In the genomic region with DNA sequence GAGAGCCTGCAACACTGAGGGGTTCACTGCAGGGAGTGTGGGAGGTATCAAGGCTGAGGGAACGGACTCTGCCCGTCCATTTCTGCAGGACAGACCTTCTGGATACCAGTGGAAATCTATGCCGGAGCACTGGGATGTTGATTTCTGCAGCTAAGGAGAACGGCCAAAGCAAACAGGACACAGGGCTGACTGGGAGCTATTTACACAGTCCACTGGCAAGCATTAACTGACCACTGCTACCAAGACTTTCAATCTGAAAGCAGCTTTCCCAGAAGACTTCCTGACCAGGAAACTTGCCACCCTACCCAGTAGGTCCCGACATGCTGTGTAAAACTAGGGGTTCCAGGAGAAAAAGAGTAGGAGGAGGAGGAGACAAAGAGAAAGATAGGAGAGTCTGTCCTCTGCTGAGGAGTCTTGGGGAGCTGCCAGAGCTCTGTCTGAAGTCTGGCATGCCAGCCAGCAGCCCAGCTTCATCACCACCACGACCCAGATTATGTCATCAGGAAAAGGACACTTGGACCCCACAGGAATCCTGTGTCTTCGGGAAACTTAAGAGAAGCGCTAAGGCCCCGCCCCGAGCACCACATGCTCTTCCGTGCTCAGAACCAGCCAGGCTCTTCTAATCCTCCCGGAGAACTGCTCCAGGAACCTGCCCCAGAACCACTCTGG, we compare ENCODE assay signal across 11 mouse cellular contexts. TPM values are rescaled to one million over a fixed set of nuclear protein-coding genes. Genes with fewer than 3 reads are reported as not detected.
DNase-seq lines count a peak whose midpoint lies in the region; ATAC-seq lines count a peak whose summit lies in the region.
"Had no signal": no experiment of that assay in that cellular context is flagged by ENCODE, and none has a peak within 500 bp of the region (broad histone marks: within the 10 kb centered on the region; RNA-seq: fewer than 3 reads in every experiment).

No protein-coding gene starts in this region.

- no peak for DNase-seq in hindbrain, embryonic 14.5 days (ENCODE audit: low spot score)
- no peak for DNase-seq in hindbrain, embryonic 10.5 days (ENCODE audit: low spot score)
- peak; percentile 32 for DNase-seq in MN1 (ENCODE audit: low spot score)
- DNase-seq in adrenal gland, postnatal 14 days: peak; percentile 64
- peak; percentile 78 for DNase-seq in kidney, postnatal 14 days
- DNase-seq in retina, postnatal 1 day: no peak
- no peak for DNase-seq in retina, embryonic 14.5 days (ENCODE audit: low spot score)
- DNase-seq in layer of hippocampus, postnatal 14 days (ENCODE audit: low spot score in 2 of 2): no peak
- DNase-seq: thymus, adult 18-20 months had no signal

- no peak overlapping the region for H3K4me3 ChIP-seq in hindbrain, embryonic 14.5 days (replicated peaks; ENCODE audit: low read length)
- no peak overlapping the region for H3K4me3 ChIP-seq in hindbrain, embryonic 10.5 days
- H3K4me3 ChIP-seq: limb, embryonic 15.5 days; neural tube, embryonic 13.5 days had no signal

- H3K36me3 ChIP-seq in hindbrain, embryonic 14.5 days (replicated peaks; ENCODE audit: control insufficient read depth, insufficient read depth): no peaks in the 10 kb centered on the region
- H3K36me3 ChIP-seq in hindbrain, embryonic 10.5 days: no peaks in the 10 kb centered on the region
- H3K36me3 ChIP-seq: limb, embryonic 15.5 days; neural tube, embryonic 13.5 days had no signal

- H3K9ac ChIP-seq in hindbrain, embryonic 14.5 days: no peak overlapping the region
- H3K9ac ChIP-seq: limb, embryonic 15.5 days; neural tube, embryonic 13.5 days had no signal

- no peak overlapping the region for H3K4me2 ChIP-seq in hindbrain, embryonic 14.5 days (replicated peaks)
- H3K4me2 ChIP-seq: limb, embryonic 15.5 days; neural tube, embryonic 13.5 days had no signal

- ATAC-seq in hindbrain, embryonic 14.5 days (ENCODE audit: low FRiP score): no peak

- no peaks in the 10 kb centered on the region for H3K9me3 ChIP-seq in hindbrain, embryonic 14.5 days (ENCODE audit: control insufficient read depth, low read length)
- no peaks in the 10 kb centered on the region for H3K9me3 ChIP-seq in hindbrain, embryonic 10.5 days
- H3K9me3 ChIP-seq: limb, embryonic 15.5 days; neural tube, embryonic 13.5 days had no signal

- H3K4me1 ChIP-seq in hindbrain, embryonic 14.5 days (replicated peaks; ENCODE audit: control insufficient read depth, insufficient read depth, low read length): no peaks in the 10 kb centered on the region
- H3K4me1 ChIP-seq in hindbrain, embryonic 10.5 days (replicated peaks): no peaks in the 10 kb centered on the region
- H3K4me1 ChIP-seq: neural tube, embryonic 13.5 days had no signal

- WGBS in hindbrain, embryonic 14.5 days: 53% methylated on average over 12 of the region's 12 CpGs
- 60% methylated on average over 12 of the region's 12 CpGs for WGBS in hindbrain, embryonic 10.5 days

- 0 out of 2 replicates have a peak overlapping the region, but pooled peaks have one; percentile 17 for H3K27ac ChIP-seq in hindbrain, embryonic 14.5 days
- H3K27ac ChIP-seq in hindbrain, embryonic 10.5 days: no peak overlapping the region
- H3K27ac ChIP-seq: limb, embryonic 15.5 days; neural tube, embryonic 13.5 days had no signal

- no peaks in the 10 kb centered on the region for H3K27me3 ChIP-seq in hindbrain, embryonic 14.5 days (ENCODE audit: control insufficient read depth, insufficient read depth, low read length)
- no peaks in the 10 kb centered on the region for H3K27me3 ChIP-seq in hindbrain, embryonic 10.5 days (ENCODE audit: insufficient read depth, poor library complexity, severe bottlenecking)
- H3K27me3 ChIP-seq: limb, embryonic 15.5 days; neural tube, embryonic 13.5 days had no signal

RNA-seq across cellular contexts. Expression of a gene that starts 2.2 kb away (rescaled TPM):
- polyA plus RNA-seq in hindbrain, embryonic 14.5 days (2014; fragmentation: Nextera tagmentation; extraction: Ambion mirVana): 0.68 and 1.5 TPM in 2 replicates
- not detected in 2 replicates for polyA plus RNA-seq in hindbrain, embryonic 10.5 days (2016; fragmentation: Nextera tagmentation; extraction: Ambion mirVana)
- total RNA-seq in adrenal gland, postnatal 14 days (2021): 1.8 and 2.4 TPM in 2 replicates
- 100 to 1,000 TPM; 186 to 187 TPM for total RNA-seq in layer of hippocampus, postnatal 14 days (2021)
- polyA plus RNA-seq: limb, embryonic 15.5 days had no signal

RNA-seq across cellular contexts. Expression of a gene that starts 23.1 kb away (rescaled TPM):
- polyA plus RNA-seq in hindbrain, embryonic 14.5 days (2014; fragmentation: Nextera tagmentation; extraction: Ambion mirVana): 354 and 383 TPM in 2 replicates
- polyA plus RNA-seq in hindbrain, embryonic 10.5 days (2016; fragmentation: Nextera tagmentation; extraction: Ambion mirVana): 61.1 and 95.3 TPM in 2 replicates
- 41.9 and 57.3 TPM in 2 replicates for total RNA-seq in adrenal gland, postnatal 14 days (2021)
- total RNA-seq in layer of hippocampus, postnatal 14 days (2021): 100 to 1,000 TPM; 307 to 334 TPM

RNA-seq across cellular contexts. Expression of a gene that starts 37.2 kb away (rescaled TPM):
- polyA plus RNA-seq in hindbrain, embryonic 14.5 days (2014; fragmentation: Nextera tagmentation; extraction: Ambion mirVana): 0.11 and 0.22 TPM in 2 replicates
- polyA plus RNA-seq in hindbrain, embryonic 10.5 days (2016; fragmentation: Nextera tagmentation; extraction: Ambion mirVana): 1.7 and 2.7 TPM in 2 replicates
- 1.1 and 3.9 TPM in 2 replicates for total RNA-seq in adrenal gland, postnatal 14 days (2021)
- not detected for total RNA-seq in layer of hippocampus, postnatal 14 days (2021)

Comparison
In these comparisons a context has a peak if more than half of its experiments do, and no peak if none do; other contexts are left out.
1. DNase-seq: peak in MN1 (single experiment), adrenal gland, postnatal 14 days (single experiment) and kidney, postnatal 14 days (single experiment); none in hindbrain, embryonic 14.5 days (single experiment), hindbrain, embryonic 10.5 days (single experiment), retina, postnatal 1 day (single experiment), retina, embryonic 14.5 days (single experiment) and layer of hippocampus, postnatal 14 days (0 of 2).
2. RNA of a gene that starts 2.2 kb away (total RNA-seq): 186 to 187 TPM in layer of hippocampus, postnatal 14 days; 1.8 to 2.4 TPM in adrenal gland, postnatal 14 days; every median in the first group is over 10 times any median in the second.